Mouse (Mus musculus) right cerebral cortex, postnatal 25 days (tissue): ENCODE measurements around the gene Rtn1.

Experiments
- DNase-seq: peaks from one replicate; pipeline ENCODE4 v3.0.0; 2022

Rtn1 gene

GRCm38 (mm10) chr12:72408954-72409353 lies at the start of gene Rtn1:
Gene Rtn1 (minus strand): TSS chr12:72409054.
- no peak for DNase-seq

DNA sequence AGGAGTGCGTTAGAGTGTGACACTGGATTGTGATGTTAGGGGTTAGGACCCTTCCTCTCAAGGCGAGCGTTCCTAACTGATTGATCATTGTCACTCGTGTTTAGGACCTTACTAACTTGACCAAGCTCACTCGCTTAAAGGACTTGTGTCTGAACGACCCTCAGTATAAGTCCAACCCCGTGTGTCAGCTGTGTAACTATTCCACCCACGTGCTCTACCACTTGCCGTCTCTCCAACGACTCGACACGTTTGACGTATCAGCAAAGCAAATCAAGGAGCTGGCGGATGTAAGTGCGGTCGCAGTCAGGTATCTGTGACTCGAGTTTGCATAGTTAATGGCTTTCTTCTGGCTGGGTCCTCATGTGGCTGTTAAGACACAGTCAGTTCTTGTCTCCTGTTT lies 45.1 kb upstream of the Rtn1 start:
- DNase-seq, result no peak

DNA sequence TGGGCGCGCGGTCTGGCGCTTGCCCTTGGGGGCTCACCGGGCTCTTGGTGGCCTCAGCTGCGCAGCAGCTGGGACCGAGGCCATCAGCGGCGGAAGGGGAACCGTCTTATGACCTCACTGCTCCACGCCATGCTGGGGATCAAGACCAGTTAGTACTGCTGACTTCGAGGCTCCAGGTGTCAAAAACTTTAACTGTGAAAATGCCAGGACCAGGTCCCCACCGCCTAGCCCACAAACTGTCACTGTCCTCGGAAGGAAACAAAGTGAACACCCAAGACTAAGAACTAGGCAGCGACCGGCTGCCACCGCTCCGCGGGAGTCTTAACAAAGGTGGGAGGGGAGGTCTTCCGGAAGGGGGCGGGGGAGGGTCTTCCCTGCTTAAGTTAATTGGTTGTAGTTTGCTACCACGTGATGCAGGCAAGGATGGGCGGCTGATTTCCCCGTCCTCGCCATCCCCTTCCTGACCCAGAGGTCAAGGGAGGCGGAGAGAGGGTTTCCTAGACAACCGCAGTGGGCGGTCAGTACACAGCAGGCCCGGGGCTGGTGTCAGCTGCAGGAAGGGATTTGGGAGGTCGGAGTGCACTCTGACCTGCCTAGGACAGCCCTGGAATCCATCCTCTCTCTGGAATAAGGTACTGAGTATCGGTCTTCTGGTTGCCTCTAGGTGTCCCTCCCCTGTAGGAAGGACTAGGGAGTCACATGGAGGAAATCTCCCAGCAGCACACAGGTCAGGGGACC lies 33.2 kb upstream of the Rtn1 start, which contains the start of gene Lrrc9:
Gene Lrrc9, plus strand, starts transcription at position 28 of the 738 bp plus-strand sequence.
- DNase-seq, result peak; percentile 23

GRCm38 (mm10) chr12:72438961-72439480 lies 30.2 kb upstream of the Rtn1 start:
- no peak for DNase-seq

DNA sequence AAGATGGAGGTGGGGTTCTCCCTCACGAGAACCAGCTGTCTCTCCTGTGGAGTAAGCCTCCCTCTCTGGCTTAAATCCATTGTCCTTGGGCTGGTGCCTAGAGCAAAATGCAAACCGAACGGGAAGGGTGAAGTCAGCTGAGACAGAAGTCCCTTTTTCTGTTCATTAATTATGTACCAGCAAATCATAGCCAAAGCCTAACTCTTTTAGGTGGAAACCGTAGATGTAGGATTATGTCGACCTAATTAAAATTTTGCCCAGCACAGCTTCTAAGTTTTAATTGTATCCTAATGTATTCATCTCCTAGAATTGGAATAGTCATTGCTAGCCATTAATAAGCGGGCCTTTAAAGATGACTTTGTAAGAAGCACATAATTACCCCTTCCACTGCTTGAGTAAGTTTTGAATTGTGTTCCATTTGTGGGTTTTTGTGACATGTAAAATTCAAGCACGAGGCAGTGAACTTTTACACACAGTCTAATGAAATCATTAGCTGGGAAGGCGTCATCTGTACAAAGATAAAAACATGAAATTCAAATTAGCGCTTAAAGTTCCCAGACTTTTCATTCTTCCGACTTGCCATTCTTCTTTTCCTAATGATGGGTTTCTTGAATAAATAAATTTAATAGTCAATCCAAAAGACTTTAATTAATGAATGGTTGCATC lies 29.0 kb upstream of the Rtn1 start:
- no peak for DNase-seq

DNA sequence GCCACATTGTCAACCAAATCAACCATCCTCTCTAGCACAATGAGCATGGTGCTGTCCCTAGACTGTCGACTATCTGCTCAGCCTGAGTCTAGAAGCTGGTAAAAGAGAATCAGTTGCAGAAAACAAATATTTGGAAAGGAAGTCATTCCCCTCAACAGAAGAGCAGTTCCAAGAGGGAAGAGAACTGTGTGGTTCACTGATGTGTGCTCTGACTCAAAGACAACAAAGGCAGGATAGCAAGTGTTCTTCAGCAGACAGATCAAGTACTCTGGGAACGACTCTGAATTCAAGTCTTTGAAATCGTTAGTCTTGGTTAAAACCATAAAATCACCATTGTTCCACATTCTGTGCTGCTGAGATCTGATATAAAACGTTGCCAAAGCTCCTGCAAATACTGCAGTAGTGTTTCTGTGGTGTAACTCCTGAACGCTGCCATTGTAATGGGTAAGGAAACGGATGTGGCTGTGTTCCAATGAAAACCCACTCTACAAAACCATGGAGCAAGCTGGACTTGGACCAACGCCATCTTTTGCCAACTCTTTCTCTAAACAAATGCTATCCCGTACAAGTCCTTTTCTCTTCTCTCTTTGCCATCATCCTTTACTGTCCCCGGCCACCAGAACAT lies 24.5 kb upstream of the Rtn1 start:
- DNase-seq, result no peak

DNA sequence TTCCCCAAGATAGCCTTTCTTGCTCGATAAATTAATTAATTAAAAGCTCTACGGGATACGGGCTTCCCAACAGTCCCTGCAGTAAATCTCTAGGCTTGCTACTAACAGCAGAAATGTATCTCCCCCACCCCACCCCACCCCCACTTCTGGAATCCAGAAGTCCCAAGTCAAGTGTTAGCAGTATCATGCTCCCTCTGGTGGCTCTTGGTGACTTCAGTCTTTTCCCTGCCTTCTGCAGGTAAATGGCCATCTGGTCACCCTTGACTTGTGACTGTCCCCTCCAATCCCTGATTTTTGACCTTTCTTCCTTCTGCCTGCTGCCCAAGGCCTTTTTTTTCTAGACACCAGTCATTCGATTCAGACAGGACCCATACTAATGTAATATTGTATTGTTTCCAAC lies 23.4 kb upstream of the Rtn1 start:
- DNase-seq, result no peak

GRCm38 (mm10) chr12:72427722-72428126 lies 18.9 kb upstream of the Rtn1 start:
- DNase-seq, result peak; percentile 77

GRCm38 (mm10) chr12:72422681-72423080 lies 13.8 kb upstream of the Rtn1 start:
- no peak for DNase-seq

DNA sequence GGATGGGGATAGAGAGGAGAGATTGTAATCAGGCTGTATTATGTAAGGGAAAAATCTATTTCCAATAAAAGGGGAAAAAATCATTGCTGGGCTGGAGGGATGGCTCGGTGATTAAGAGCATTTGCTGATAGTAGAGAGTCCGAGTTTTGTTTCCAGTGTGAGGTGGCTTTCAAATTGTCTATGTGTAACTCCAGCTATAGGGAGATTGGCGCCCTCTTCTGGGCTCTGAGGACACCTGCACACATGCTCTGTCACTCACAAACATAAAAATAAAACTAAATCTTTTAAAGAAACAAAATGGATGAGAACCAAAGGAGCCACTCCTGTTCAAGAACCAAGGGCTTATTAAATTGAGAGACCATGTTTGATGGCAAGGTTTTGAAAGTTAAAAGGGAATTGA lies 8.9 kb upstream of the Rtn1 start:
- no peak for DNase-seq

DNA sequence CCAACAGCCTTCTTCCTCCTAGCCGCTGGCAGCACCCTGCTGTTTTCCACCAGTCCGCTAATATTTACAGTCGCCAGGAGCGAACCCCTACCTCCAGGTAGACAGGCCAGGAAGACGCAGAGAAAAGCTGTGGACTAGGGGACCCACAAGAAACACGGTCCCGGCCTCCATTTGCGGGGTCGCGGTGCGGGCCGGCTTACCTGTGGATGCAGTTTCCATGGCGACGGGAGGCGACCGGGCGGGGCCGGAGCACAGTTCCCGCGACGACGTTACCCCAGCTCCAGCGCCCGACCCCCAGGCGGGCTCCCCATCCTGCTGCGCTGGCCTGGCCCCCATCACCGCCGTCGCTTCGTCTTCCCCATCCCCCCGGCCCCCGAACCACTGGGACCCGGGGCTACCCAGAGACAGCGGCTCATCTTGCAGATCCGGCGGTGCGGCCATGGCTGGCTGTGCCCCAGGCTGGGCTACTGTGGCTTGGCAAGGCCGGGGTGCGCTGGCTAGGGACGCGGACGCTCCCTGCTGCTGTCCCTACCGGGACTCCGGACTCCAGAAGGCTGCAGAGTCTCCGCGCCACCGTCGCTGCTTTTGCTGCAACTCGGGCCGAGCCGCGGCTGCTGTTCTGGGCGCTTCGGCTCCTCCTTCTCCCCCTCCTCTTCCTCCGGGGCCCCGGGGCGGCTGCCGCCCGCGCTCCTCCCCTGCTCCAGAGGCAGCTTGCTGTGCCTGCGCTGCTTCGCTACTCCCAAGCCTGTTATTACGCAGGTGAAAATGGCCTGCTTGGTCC lies 553 bp downstream of the Rtn1 start:
- DNase-seq, result peak; percentile 83

DNA sequence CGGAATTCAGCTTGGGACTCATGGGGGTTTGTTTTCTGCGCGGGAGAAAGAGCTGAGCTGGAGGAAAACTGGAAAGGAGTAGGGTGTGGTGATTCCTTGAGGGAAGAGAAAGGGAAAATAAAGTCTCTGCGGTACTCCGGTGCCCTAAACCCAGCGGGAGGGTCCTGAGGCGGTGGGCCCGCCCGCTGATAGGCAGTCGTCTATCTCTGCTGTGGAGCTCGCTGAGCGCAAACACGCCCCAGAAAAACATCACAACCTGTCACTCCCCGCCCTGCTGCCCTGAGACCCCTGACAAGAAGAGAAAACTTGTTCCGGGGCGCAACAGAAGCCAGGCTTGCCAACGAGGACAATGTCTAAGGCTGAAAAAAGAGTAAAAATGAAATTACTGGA lies 1.1 kb downstream of the Rtn1 start:
- no peak for DNase-seq

DNA sequence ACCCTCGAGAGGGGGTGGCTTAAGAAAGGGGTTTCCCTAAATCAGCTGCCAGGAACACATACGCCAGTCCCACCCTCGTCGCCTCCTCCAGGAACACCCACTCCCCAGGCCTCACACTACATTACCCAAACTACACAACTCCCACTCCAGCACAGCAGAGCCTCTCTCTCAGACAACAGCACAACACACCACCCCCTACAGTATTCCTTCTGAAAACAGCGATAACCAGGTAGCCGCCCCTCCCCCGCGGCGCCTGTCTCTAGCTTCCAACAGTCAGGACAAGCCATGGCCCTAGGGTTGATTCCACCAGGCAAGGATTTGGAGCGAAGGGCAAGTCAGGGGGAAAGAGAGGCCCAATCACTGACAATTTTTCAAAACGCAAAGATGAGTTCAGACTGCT lies 1.7 kb downstream of the Rtn1 start:
- DNase-seq, result peak; percentile 37

- no peak for DNase-seq
Observed at GRCm38 (mm10) chr12:72405031-72405430, 3.8 kb downstream of the Rtn1 start.

DNA sequence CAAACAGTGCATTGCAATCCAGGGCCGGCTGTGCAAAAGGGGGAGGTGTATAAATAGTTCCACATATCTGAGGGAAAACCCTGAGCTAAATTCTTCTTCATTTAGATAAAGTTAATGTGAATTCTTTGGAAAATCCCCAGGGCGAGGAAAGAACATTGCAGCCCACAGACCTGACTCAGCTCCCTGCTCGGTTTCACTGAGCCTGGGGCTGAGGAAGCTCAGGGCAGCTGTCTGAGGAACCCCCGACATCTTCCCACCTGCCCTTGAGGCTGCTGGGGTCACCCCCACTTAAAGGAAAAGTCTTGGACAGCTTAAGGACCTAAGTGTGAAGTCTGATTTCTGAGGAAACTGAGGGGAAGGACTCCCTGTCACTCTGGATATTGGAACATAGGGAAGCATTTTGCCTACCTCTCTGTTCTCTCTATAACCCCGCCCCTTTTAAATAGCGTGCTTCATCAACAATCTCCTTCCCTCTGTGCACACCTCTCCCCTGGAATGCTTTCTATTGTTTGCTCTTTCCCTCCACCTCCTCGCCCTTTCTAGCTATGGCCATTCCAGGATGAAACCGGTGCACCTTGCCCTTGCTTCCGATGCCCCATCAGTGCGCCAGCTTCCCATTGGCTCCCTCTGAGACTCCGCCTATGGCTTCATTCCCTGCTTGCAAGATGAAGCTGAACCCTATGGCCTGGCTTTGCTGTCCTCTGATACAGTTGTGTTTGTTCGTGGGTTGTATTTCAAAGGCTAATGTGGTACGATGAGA lies 15.6 kb downstream of the Rtn1 start:
- peak; percentile 48 for DNase-seq

DNA sequence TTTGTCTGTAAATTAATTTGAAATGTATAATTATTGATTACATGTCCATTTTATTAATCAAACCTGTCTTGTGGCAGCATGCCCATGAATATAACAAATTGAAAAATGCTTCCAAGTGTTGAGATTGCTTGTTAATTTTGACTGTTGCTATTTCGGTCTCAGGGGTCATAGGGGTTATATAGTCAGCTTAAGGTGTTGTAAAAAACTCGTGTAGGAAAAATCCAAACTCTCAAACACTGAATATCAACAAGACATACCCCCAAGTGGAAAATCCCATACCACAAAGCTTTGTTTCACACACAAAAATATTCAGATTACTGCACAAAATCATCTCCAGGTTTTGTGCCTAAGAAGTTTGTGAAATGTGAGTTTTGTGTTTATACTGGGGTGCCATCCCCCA lies 18.5 kb downstream of the Rtn1 start:
- DNase-seq, result no peak

DNA sequence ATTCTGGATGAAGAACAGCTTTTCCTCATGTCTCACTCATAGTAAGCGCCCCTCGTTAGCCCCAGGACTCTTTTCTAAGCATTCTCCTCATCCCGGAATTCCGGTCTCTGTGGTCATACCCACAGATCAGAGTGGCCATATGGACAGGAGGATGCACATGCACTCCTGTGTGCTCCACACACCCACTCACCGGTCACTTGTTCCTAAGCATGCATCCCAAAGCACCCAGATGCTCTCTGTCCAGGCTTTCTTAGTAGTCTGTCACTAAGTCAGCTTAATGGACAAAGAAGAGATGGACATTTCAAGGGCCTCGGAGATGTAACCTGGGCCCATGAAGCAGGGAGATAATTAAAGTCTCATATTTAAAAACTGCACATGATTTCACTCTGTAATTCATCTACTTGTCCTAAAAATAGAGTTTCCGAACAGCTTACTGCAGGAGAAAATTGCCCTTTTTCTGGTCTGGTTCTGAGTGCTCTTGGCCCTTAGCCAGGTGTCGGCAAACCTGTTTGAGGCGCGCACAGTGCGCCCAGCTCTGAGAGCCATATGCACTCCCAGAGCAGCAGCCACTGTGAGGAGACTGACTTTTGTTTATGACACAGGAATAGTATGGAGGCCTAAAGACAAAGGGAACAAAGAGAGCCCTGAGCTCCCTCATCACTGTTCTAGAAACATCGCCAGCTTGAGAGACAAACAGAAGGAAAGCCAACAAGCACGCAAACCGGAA lies 19.3 kb downstream of the Rtn1 start:
- no peak for DNase-seq

GRCm38 (mm10) chr12:72388835-72389234 lies 20.0 kb downstream of the Rtn1 start:
- no peak for DNase-seq

DNA sequence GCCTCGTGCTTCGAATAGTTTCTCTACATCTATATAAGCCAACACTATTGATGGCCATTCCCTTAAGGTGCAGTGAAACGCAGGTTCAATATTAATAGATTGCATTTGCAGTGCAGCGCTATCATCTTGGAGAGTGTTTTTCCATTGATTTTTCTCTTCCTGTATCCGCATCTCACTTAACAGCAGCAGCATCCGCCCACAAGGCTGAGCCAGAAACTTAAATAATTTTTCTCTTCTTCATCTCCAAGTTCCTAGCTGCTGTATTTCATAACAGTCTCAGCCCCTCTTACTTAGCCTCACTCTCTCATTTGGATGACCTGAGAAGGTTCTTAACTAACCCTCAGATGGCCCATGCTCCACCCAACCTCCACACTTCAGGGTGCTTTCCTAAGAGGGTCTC lies 20.7 kb downstream of the Rtn1 start:
- DNase-seq, result no peak

GRCm38 (mm10) chr12:72376309-72376708 lies 32.5 kb downstream of the Rtn1 start:
- no peak for DNase-seq

- DNase-seq, result no peak
Observed at GRCm38 (mm10) chr12:72374823-72375225, 34.0 kb downstream of the Rtn1 start.
